Mouse (Mus musculus) myocyte (in vitro differentiated cells): ENCODE results near the gene Hagh.

Experiments
- E2F4 ChIP-seq: IDR thresholded peaks from one replicate; pipeline ENCODE4 v1.6.1; 2011; ENCODE audit warnings: mild to moderate bottlenecking, control low read depth, moderate library complexity; ENCODE audit not compliant: insufficient read depth
- MYOD1 ChIP-seq, 3 experiments: IDR thresholded peaks; one replicate each; pipeline ENCODE4 v1.6.1; 2011; ENCODE audit warnings: control low read depth in 2 of 3, low read depth in 2 of 3, mild to moderate bottlenecking in 2 of 3, moderate library complexity in 1 of 3; ENCODE audit not compliant: insufficient read length in 2 of 3, control insufficient read depth in 1 of 3
- MYOG ChIP-seq, 3 experiments: IDR thresholded peaks; one replicate each; pipeline ENCODE4 v1.6.1; 2011; ENCODE audit warnings: control low read depth in 2 of 3, low read depth in 2 of 3, mild to moderate bottlenecking in 2 of 3; ENCODE audit not compliant: insufficient read length in 2 of 3, control insufficient read depth in 1 of 3, insufficient read depth in 1 of 3
- POLR2AphosphoS2 ChIP-seq: IDR thresholded peaks from one replicate; pipeline ENCODE4 v1.6.1; 2011; ENCODE audit warnings: low read depth, control low read depth; ENCODE audit not compliant: insufficient read length

DNA sequence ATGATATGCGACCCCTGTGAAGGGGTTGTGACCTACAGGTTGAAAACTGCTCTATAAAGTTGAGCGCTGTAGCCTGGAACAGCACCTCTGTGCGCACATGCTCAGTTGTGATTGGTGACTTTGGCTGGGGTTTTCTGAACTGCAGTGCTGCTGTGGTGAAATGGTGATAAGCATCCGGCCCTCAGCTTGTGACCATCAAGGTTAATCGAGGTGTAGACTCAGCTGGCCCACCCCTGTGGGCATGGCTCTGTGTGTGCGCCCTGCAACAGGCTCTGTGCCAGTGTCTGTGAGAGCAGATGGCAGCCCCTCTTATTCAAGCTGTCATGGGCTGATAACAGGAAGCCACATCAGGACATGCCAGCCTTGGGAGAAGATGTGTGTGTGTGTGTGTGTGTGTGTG lies 19.0 kb downstream of the Hagh start:
- TF ChIP-seq E2F4 (no peak), POLR2AphosphoS2 (no peak), MYOD1 (IDR thresholded peaks at IDR 0.05; ENCODE audit: control insufficient read depth in 1 of 3, insufficient read length in 2 of 3, low read depth in 2 of 3) (no peak), MYOG (IDR thresholded peaks at IDR 0.05; ENCODE audit: control insufficient read depth in 1 of 3, insufficient read depth in 1 of 3, insufficient read length in 2 of 3, low read depth in 2 of 3) (no peak)
